Mouse (Mus musculus): ENCODE measurements around the gene Dtx3.
A peak's percentile ranks its signal among the peaks of the same experiment; 100 is the strongest.
"Not testable (repeated sequence)": the region's sequence is repeated elsewhere in the genome, so short reads cannot be mapped to it uniquely, and the experiment has no call there.

Dtx3 gene

DNA sequence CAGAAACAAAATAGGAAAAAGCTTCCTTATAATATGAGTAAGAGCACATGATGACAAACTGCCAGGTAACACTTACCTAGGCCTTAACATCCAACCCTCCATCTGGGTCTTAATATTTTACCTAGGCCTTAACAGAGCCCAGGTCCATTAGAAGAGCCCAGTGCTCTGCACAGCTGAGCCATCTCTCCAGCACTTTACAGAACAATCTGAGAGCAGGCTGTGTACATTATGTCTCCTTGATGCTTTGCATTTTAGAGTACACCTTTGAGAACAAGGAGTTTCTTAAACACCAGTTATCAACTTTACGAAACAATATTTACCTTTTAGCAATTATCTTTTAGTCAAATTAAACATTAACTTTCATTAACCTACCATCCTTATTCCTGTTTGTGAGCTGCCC, 39.4 kb downstream of the Dtx3 start:
- Histone ChIP-seq H3K27me3 (ENCODE audit: control insufficient read depth, insufficient read depth, low read length, poor library complexity, severe bottlenecking) (no peaks in the 10 kb centered on the region), H3K36me3 (ENCODE audit: control insufficient read depth, insufficient read depth, low read length, poor library complexity, severe bottlenecking) (no peaks in the 10 kb centered on the region)
- no peak for DNase-seq (ENCODE audit: low read depth, low spot score)

DNA sequence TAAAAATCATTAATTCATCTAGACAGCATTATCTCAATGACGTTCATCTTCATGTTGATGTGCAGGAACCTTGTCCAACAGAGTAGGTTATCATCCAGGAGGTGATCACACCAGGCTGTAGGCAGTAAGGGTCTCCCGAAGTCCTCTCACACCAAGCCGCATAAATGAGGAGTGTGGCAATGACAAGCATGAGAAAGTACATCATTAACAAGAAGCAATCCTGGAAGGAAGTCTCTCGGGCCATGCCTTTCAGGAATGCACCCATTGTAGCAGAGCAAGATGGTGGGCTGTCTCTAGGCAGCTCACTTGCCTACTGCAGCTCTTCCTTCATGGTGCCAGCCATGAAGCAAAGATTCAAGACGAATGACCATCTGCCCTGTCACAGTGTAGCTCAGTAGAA, 40.9 kb downstream of the Dtx3 start:
- DNase-seq (ENCODE audit: low read depth, low spot score) = no peak
- H3K27me3 ChIP-seq (ENCODE audit: control insufficient read depth, insufficient read depth, low read length, poor library complexity, severe bottlenecking) = no peaks in the 10 kb centered on the region

DNA sequence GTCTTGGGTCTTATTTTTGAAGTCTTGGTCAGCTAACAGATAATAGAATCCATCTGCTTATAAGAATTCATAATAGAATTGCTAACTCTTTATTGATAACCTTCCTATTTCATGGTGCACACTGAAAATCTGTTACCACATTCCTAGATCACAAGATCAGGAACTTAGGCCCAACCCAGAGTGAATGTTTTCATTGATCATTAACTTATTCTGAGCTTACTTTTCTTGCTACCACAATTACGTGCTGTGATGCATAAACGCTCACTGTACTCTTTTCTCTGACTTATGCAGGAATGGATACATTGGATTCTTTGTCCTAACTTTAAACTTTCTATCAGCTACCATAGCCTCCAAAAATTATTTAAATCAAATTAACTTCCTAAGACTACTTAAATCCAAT, 41.3 kb downstream of the Dtx3 start:
- H3K27me3 ChIP-seq (ENCODE audit: control insufficient read depth, insufficient read depth, low read length, poor library complexity, severe bottlenecking) = no peaks in the 10 kb centered on the region
- DNase-seq (ENCODE audit: low read depth, low spot score) = no peak
- no peaks in the 10 kb centered on the region for H3K36me3 ChIP-seq (ENCODE audit: control insufficient read depth, insufficient read depth, low read length, poor library complexity, severe bottlenecking)

More for the DNA sequence above, 40.9 kb downstream of the Dtx3 start:
- no peaks in the 10 kb centered on the region for H3K36me3 ChIP-seq (ENCODE audit: control insufficient read depth, insufficient read depth, low read length, poor library complexity, severe bottlenecking)

DNA sequence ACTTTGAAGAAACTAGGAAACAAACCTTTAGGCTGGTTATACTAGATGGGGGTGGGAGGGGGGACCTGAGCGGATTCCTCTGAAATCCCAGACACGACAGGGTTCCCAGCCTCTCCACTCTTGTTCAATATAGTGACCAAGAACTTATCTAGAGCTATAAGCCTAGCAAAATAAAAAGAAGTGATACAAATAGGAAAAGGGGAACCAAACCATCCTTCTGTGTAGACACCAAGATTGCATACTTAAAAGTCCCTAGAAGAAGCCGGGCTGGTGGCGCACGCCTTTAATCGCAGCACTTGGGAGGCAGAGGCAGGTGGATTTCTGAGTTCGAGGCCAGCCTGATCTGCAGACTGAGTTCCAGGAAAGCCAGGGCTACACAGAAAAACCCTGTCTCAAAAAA, 42.2 kb downstream of the Dtx3 start:
- no peaks in the 10 kb centered on the region for H3K36me3 ChIP-seq (ENCODE audit: control insufficient read depth, insufficient read depth, low read length, poor library complexity, severe bottlenecking)
- no peak for DNase-seq (ENCODE audit: low read depth, low spot score)

DNA sequence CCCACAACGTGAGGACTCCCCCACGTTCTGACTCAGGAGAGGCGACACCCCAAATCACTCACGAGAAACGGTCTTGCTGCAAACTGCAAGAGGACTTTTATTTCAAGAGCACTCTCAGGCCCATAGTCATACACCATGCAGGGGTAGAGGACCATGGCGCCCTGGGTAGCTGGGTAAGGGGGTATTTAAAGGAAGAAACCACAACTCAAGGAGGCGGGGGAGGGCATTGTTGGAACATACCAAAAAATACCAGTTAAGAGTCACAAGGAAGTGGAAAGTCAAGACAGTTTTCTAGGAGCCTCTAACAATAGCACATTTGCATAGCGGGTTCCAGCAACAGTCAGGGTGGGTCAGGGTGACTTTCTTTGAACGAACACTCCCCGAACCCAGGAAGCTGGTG, 43.0 kb downstream of the Dtx3 start:
- DNase-seq (ENCODE audit: low read depth, low spot score); H3K27me3 ChIP-seq (ENCODE audit: control insufficient read depth, insufficient read depth, low read length, poor library complexity, severe bottlenecking); H3K36me3 ChIP-seq (ENCODE audit: control insufficient read depth, insufficient read depth, low read length, poor library complexity, severe bottlenecking): not testable (repeated sequence)

More for the DNA sequence above, 42.2 kb downstream of the Dtx3 start:
- H3K27me3 ChIP-seq (ENCODE audit: control insufficient read depth, insufficient read depth, low read length, poor library complexity, severe bottlenecking) = no peaks in the 10 kb centered on the region

DNA sequence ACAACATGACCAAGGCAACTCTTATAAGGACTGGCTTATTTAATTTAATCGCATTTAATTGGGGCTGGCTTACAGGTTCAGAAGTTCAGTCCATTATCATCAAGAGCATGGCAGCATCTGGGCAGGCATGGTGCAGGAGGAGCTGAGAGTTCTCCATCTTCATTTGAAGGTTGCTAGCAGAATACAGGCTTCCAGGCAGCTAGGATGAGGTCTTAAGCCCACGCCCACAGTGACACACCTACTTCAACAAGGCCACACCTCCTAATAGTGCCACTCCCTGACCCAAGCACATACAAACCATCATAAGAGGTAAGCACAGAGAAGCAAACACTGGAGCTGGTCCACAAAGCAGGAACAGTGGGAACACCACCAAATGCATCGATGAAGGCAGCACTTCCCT, 44.3 kb downstream of the Dtx3 start:
- not testable (repeated sequence) for H3K36me3 ChIP-seq (ENCODE audit: control insufficient read depth, insufficient read depth, low read length, poor library complexity, severe bottlenecking); DNase-seq (ENCODE audit: low read depth, low spot score); H3K27me3 ChIP-seq (ENCODE audit: control insufficient read depth, insufficient read depth, low read length, poor library complexity, severe bottlenecking)

DNA sequence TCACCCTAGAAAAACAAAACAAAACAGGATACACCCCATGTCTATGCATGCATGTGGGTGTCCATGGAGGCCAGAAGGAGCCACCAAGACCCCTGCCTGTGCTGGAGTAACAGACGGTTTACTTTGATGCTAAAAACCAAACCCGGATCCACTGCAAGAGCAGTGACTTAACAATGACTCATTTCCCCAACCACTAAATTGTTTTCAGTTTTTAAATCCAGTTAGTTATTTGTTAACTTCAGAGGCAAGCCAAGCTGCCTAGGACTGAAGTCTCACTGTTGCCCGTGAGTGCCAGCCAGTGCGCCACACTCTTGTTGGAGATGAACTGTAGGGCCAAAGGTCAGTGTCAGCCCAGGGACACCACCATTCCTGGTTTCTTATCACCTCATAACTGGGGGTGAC, 45.1 kb downstream of the Dtx3 start:
- Histone ChIP-seq H3K27me3 (ENCODE audit: control insufficient read depth, insufficient read depth, low read length, poor library complexity, severe bottlenecking) (no peaks in the 10 kb centered on the region), H3K36me3 (ENCODE audit: control insufficient read depth, insufficient read depth, low read length, poor library complexity, severe bottlenecking) (no peaks in the 10 kb centered on the region)
- DNase-seq (ENCODE audit: low read depth, low spot score) = no peak

DNA sequence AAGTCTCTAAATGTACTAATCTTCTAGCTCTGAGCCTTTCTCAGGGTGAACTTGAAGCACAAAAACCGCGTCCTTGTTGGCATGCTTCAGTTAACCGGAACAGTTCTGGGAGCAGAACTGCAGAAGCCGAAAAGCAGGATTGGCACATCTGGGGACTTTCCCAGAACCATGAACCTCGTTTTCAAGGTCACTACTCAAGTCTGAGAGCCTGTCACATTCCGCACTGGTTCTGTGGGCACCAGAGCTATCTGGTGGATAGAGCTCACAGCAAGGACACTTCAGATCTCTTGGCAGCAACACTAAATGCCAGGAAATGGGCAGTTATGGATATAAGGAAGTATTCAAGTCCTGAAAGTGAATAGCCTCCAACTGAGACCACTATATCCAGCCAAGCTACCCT, 48.4 kb downstream of the Dtx3 start:
- H3K36me3 ChIP-seq (ENCODE audit: control insufficient read depth, insufficient read depth, low read length, poor library complexity, severe bottlenecking) = no peaks in the 10 kb centered on the region
- DNase-seq (ENCODE audit: low read depth, low spot score) = no peak
- H3K27me3 ChIP-seq (ENCODE audit: control insufficient read depth, insufficient read depth, low read length, poor library complexity, severe bottlenecking) = no peaks in the 10 kb centered on the region

DNA sequence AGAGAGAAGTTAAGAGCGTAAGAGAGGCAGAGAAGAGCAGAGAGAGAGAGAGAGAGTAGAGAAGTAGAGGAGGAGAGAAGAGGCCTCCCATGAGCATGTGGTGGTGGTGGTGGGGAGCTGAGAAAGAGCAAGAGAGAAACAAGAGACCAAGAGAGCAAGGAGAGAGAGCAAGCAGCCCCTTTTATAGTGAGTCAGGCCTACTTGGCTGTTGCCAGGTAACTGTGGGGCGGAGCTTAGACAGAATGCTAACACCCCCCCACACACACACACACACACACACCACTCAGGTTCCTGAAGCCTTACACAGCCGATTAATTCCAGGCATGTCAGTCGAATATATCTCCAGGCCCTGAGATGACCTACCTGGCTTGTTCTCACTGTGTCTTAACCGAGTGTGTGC, 50.2 kb downstream of the Dtx3 start:
- no peak for DNase-seq (ENCODE audit: low read depth, low spot score)
- no peaks in the 10 kb centered on the region for H3K27me3 ChIP-seq (ENCODE audit: control insufficient read depth, insufficient read depth, low read length, poor library complexity, severe bottlenecking)
- no peaks in the 10 kb centered on the region for H3K36me3 ChIP-seq (ENCODE audit: control insufficient read depth, insufficient read depth, low read length, poor library complexity, severe bottlenecking)

DNA sequence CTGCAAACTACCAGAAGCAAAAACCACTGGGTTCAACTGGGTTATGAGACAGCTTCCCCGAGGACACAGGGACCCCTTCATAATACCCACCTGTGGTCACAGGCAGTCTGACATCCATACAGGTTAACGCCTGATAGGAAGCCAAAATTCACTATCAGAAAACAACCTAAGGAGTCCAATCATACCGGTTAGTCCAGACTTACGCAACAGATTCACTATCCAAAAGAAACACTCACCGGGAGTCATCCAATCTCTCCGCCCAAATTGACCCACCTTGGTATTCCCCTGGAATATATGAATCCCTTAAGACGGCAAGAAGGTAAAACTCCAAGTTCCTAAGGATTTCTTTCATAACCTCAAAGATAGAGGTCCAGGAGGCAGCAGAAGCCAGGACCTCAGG, 51.0 kb downstream of the Dtx3 start:
- no peaks in the 10 kb centered on the region for H3K27me3 ChIP-seq (ENCODE audit: control insufficient read depth, insufficient read depth, low read length, poor library complexity, severe bottlenecking)
- DNase-seq (ENCODE audit: low read depth, low spot score) = no peak
- no peaks in the 10 kb centered on the region for H3K36me3 ChIP-seq (ENCODE audit: control insufficient read depth, insufficient read depth, low read length, poor library complexity, severe bottlenecking)

DNA sequence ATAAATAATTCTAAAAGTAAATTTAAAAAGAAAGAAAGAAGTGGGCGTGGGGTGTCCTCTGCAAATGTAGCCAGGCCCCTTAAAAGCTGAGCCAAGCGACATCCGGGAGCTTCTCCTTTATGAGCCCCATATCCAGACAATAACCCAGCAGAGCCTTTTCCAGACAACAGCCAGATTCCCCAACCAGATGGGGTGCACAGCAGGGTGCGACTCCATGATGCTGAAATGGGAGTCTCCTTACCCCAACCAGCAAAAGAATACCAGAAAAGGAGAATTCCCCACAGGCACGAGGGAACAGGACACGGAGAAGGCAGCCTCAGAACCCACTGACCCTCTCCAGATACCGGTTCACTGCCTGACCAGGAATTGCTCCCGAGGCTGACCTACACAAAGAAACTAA, 52.3 kb downstream of the Dtx3 start:
- H3K27me3 ChIP-seq (ENCODE audit: control insufficient read depth, insufficient read depth, low read length, poor library complexity, severe bottlenecking) = no peaks in the 10 kb centered on the region
- DNase-seq (ENCODE audit: low read depth, low spot score) = no peak
- H3K36me3 ChIP-seq (ENCODE audit: control insufficient read depth, insufficient read depth, low read length, poor library complexity, severe bottlenecking) = no peaks in the 10 kb centered on the region

DNA sequence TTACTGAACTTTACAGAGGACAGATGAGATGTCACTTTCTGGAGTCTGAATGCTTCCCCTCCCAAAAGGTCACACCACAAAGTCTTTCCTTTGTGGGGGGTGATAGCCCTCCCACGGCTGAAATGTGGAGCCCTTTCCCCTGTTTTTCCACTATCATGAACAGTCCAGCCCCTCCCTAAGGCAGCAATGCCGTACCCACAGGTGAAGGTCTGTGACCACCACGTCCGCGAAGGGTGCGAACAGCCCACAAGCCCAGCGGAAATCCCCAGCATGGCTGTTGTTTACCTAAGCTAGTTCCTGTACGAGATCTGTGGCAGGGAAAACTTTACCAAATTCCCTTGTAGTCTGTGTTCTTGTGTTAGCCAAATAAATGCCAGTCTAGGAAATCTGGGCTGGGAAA, 54.0 kb downstream of the Dtx3 start:
- DNase-seq (ENCODE audit: low read depth, low spot score) = peak; percentile 57
- Histone ChIP-seq H3K27me3 (ENCODE audit: control insufficient read depth, insufficient read depth, low read length, poor library complexity, severe bottlenecking) (no peaks in the 10 kb centered on the region), H3K36me3 (ENCODE audit: control insufficient read depth, insufficient read depth, low read length, poor library complexity, severe bottlenecking) (no peaks in the 10 kb centered on the region)

DNA sequence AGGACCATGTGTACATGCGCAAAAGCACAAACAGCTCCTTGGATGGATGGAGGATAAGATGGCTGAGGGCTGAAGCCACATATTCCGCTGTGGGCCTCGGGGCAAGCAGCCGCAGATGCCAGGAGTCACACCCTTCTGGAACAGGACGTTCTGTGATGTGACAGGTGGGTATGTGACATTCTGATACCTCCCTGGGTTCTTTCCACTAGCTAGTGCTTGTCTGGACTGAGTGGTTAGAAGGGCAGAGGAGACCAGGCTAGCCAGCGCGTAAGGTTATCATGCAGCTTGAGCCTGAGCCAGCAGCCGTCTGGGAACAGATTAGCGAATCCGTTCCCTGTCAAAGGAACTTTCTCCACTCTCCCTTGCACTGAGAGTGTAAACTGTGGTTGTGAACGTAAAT, 54.6 kb downstream of the Dtx3 start:
- Histone ChIP-seq H3K36me3 (ENCODE audit: control insufficient read depth, insufficient read depth, low read length, poor library complexity, severe bottlenecking) (no peaks in the 10 kb centered on the region), H3K27me3 (ENCODE audit: control insufficient read depth, insufficient read depth, low read length, poor library complexity, severe bottlenecking) (no peaks in the 10 kb centered on the region)
- no peak for DNase-seq (ENCODE audit: low read depth, low spot score)

All from splenic B cell, adult 2 months (primary cell).